Mouse (Mus musculus): ENCODE results near the gene Smarca2. TPM values are rescaled to one million over a fixed set of nuclear protein-coding genes. Genes with fewer than 3 reads are reported as not detected.
"Not testable (repeated sequence)": the region's sequence is repeated elsewhere in the genome, so short reads cannot be mapped to it uniquely, and the experiment has no call there.

Gene Smarca2
- polyA plus RNA-seq, 1 experiment from 2014 or later = 53.4 TPM

GRCm38 (mm10) chr19:26745021-26745420 is 140.2 kb downstream of the Smarca2 start:
- not testable (repeated sequence) for H3K4me1 ChIP-seq (ENCODE audit: control insufficient read depth, insufficient read depth, low read length); H3K4me2 ChIP-seq (ENCODE audit: low read depth, low read length); H3K27ac ChIP-seq (replicated peaks; ENCODE audit: low read depth, low read length); DNase-seq (ENCODE audit: low spot score); H3K27me3 ChIP-seq (ENCODE audit: control insufficient read depth, insufficient read depth, low read length); H3K36me3 ChIP-seq (replicated peaks; ENCODE audit: control insufficient read depth, insufficient read depth, low read depth, low read length); H3K9me3 ChIP-seq (replicated peaks; ENCODE audit: control insufficient read depth, low read length); H3K4me3 ChIP-seq (ENCODE audit: low read depth, low read length); ATAC-seq (replicated peaks; ENCODE audit: insufficient number of reproducible peaks, low FRiP score, low TSS enrichment, low read depth); H3K9ac ChIP-seq (replicated peaks; ENCODE audit: low read length)
- 95% methylated on average over 4 of the region's 4 CpGs for WGBS

- DNase-seq (ENCODE audit: low spot score) (no peak), ATAC-seq (replicated peaks; ENCODE audit: insufficient number of reproducible peaks, low FRiP score, low TSS enrichment, low read depth) (no peak)
- Histone ChIP-seq H3K27ac (replicated peaks; ENCODE audit: low read depth, low read length) (no peak overlapping the region), H3K4me2 (ENCODE audit: low read depth, low read length) (no peak overlapping the region), H3K27me3 (ENCODE audit: control insufficient read depth, insufficient read depth, low read length) (no peaks in the 10 kb centered on the region), H3K36me3 (replicated peaks; ENCODE audit: control insufficient read depth, insufficient read depth, low read depth, low read length) (no peaks in the 10 kb centered on the region), H3K9ac (replicated peaks; ENCODE audit: low read length) (no peak overlapping the region), H3K4me1 (ENCODE audit: control insufficient read depth, insufficient read depth, low read length) (no peaks in the 10 kb centered on the region), H3K4me3 (ENCODE audit: low read depth, low read length) (no peak overlapping the region), H3K9me3 (replicated peaks; ENCODE audit: control insufficient read depth, low read length) (no peaks in the 10 kb centered on the region)
- 90% methylated on average over 7 of the region's 7 CpGs for WGBS
Observed at GRCm38 (mm10) chr19:26745567-26745966, 140.7 kb downstream of the Smarca2 start.

- DNase-seq (ENCODE audit: low spot score) (no peak), ATAC-seq (replicated peaks; ENCODE audit: insufficient number of reproducible peaks, low FRiP score, low TSS enrichment, low read depth) (no peak)
- WGBS = 90% methylated on average over 10 of the region's 10 CpGs
- Histone ChIP-seq H3K4me3 (ENCODE audit: low read depth, low read length) (no peak overlapping the region), H3K4me1 (ENCODE audit: control insufficient read depth, insufficient read depth, low read length) (no peaks in the 10 kb centered on the region), H3K4me2 (ENCODE audit: low read depth, low read length) (no peak overlapping the region), H3K9ac (replicated peaks; ENCODE audit: low read length) (no peak overlapping the region), H3K27ac (replicated peaks; ENCODE audit: low read depth, low read length) (peak overlapping the region; percentile 99; the same call in 1 of the 2 replicates), H3K27me3 (ENCODE audit: control insufficient read depth, insufficient read depth, low read length) (no peaks in the 10 kb centered on the region), H3K9me3 (replicated peaks; ENCODE audit: control insufficient read depth, low read length) (no peaks in the 10 kb centered on the region), H3K36me3 (replicated peaks; ENCODE audit: control insufficient read depth, insufficient read depth, low read depth, low read length) (no peaks in the 10 kb centered on the region)
Observed at GRCm38 (mm10) chr19:26746290-26746689, 141.4 kb downstream of the Smarca2 start.

- DNase-seq (ENCODE audit: low spot score) (no peak), ATAC-seq (replicated peaks; ENCODE audit: insufficient number of reproducible peaks, low FRiP score, low TSS enrichment, low read depth) (peak; percentile 30)
- no peaks in the 10 kb centered on the region for H3K9me3 ChIP-seq (replicated peaks; ENCODE audit: control insufficient read depth, low read length)
- peak overlapping the region; percentile 99 for H3K27ac ChIP-seq (replicated peaks; ENCODE audit: low read depth, low read length)
- H3K36me3 ChIP-seq (replicated peaks; ENCODE audit: control insufficient read depth, insufficient read depth, low read depth, low read length) = no peaks in the 10 kb centered on the region
- H3K9ac ChIP-seq (replicated peaks; ENCODE audit: low read length) = peak overlapping the region; percentile 76
- H3K4me3 ChIP-seq (ENCODE audit: low read depth, low read length) = peak overlapping the region; percentile 48
- H3K27me3 ChIP-seq (ENCODE audit: control insufficient read depth, insufficient read depth, low read length) = no peaks in the 10 kb centered on the region
- H3K4me2 ChIP-seq (ENCODE audit: low read depth, low read length) = peak overlapping the region; percentile 72
- 52% methylated on average over 6 of the region's 6 CpGs for WGBS
- H3K4me1 ChIP-seq (ENCODE audit: control insufficient read depth, insufficient read depth, low read length) = no peaks in the 10 kb centered on the region
Observed at GRCm38 (mm10) chr19:26746709-26747467, 142.0 kb downstream of the Smarca2 start.

- Histone ChIP-seq H3K27me3 (ENCODE audit: control insufficient read depth, insufficient read depth, low read length) (no peaks in the 10 kb centered on the region), H3K4me2 (ENCODE audit: low read depth, low read length) (peak overlapping the region; percentile 72), H3K9ac (replicated peaks; ENCODE audit: low read length) (peak overlapping the region; percentile 76), H3K4me3 (ENCODE audit: low read depth, low read length) (peak overlapping the region; percentile 48), H3K36me3 (replicated peaks; ENCODE audit: control insufficient read depth, insufficient read depth, low read depth, low read length) (no peaks in the 10 kb centered on the region; the same call in 1 of the 2 replicates), H3K27ac (replicated peaks; ENCODE audit: low read depth, low read length) (peak overlapping the region; percentile 99), H3K9me3 (replicated peaks; ENCODE audit: control insufficient read depth, low read length) (no peaks in the 10 kb centered on the region), H3K4me1 (ENCODE audit: control insufficient read depth, insufficient read depth, low read length) (no peaks in the 10 kb centered on the region)
- DNase-seq (ENCODE audit: low spot score) (peak; percentile 93), ATAC-seq (replicated peaks; ENCODE audit: insufficient number of reproducible peaks, low FRiP score, low TSS enrichment, low read depth) (peak; percentile 88)
- under 1% methylated on average over 36 of the region's 36 CpGs for WGBS
Observed at GRCm38 (mm10) chr19:26747571-26748539, 143.0 kb downstream of the Smarca2 start.

GRCm38 (mm10) chr19:26748676-26749075 is 143.8 kb downstream of the Smarca2 start:
- no peaks in the 10 kb centered on the region; the same call in 1 of the 2 replicates for H3K36me3 ChIP-seq (replicated peaks; ENCODE audit: control insufficient read depth, insufficient read depth, low read depth, low read length)
- under 1% methylated on average over 6 of the region's 6 CpGs for WGBS
- H3K27me3 ChIP-seq (ENCODE audit: control insufficient read depth, insufficient read depth, low read length) = no peaks in the 10 kb centered on the region
- peak; percentile 66 for DNase-seq (ENCODE audit: low spot score)
- no peaks in the 10 kb centered on the region for H3K9me3 ChIP-seq (replicated peaks; ENCODE audit: control insufficient read depth, low read length)
- H3K4me2 ChIP-seq (ENCODE audit: low read depth, low read length) = peak overlapping the region; percentile 72
- ATAC-seq (replicated peaks; ENCODE audit: insufficient number of reproducible peaks, low FRiP score, low TSS enrichment, low read depth) = no peak
- peak overlapping the region; percentile 99 for H3K27ac ChIP-seq (replicated peaks; ENCODE audit: low read depth, low read length)
- peak overlapping the region; percentile 57 for H3K9ac ChIP-seq (replicated peaks; ENCODE audit: low read length)
- H3K4me1 ChIP-seq (ENCODE audit: control insufficient read depth, insufficient read depth, low read length) = no peaks in the 10 kb centered on the region
- H3K4me3 ChIP-seq (ENCODE audit: low read depth, low read length) = peak overlapping the region; percentile 48

- peak; percentile 33 for DNase-seq (ENCODE audit: low spot score)
- 30% methylated on average over 11 of the region's 11 CpGs for WGBS
- H3K27ac ChIP-seq (replicated peaks; ENCODE audit: low read depth, low read length) = no peak overlapping the region
Observed at GRCm38 (mm10) chr19:26749427-26750137, 144.7 kb downstream of the Smarca2 start.

More at GRCm38 (mm10) chr19:26749427-26750137, 144.7 kb downstream of the Smarca2 start:
- ATAC-seq (replicated peaks; ENCODE audit: insufficient number of reproducible peaks, low FRiP score, low TSS enrichment, low read depth) = no peak
- Histone ChIP-seq H3K9ac (replicated peaks; ENCODE audit: low read length) (peak overlapping the region; percentile 26), H3K27me3 (ENCODE audit: control insufficient read depth, insufficient read depth, low read length) (no peaks in the 10 kb centered on the region), H3K4me2 (ENCODE audit: low read depth, low read length) (peak overlapping the region; percentile 72; the same call in 1 of the 2 replicates), H3K4me3 (ENCODE audit: low read depth, low read length) (no peak overlapping the region), H3K9me3 (replicated peaks; ENCODE audit: control insufficient read depth, low read length) (no peaks in the 10 kb centered on the region), H3K36me3 (replicated peaks; ENCODE audit: control insufficient read depth, insufficient read depth, low read depth, low read length) (no peaks in the 10 kb centered on the region; the same call in 1 of the 2 replicates), H3K4me1 (ENCODE audit: control insufficient read depth, insufficient read depth, low read length) (no peaks in the 10 kb centered on the region)
